Mouse (Mus musculus) heart, embryonic 15.5 days (tissue): ENCODE data around the gene Eml1. TPM values are rescaled to one million over a fixed set of nuclear protein-coding genes. Genes with fewer than 3 reads are reported as not detected.

Experiments
- ATAC-seq: fragments of 200-750 bp; cut with Nextera tagmentation; replicated peaks from 2 replicates; pipeline ENCODE4 v1.8.0; 2017; ENCODE audit warnings: low read depth, moderate TSS enrichment; ENCODE audit not compliant: insufficient number of reproducible peaks, insufficient read depth, low FRiP score
- H3K27ac ChIP-seq: fragments of 300-500 bp; sonication (generic); 2 replicates; pipeline ENCODE4 v1.5.1; 2015; ENCODE audit warnings: mild to moderate bottlenecking, inconsistent platforms
- H3K27me3 ChIP-seq: fragments of 300-500 bp; sonication (generic); 2 replicates; pipeline ENCODE4 v1.6.1; 2015; ENCODE audit warnings: inconsistent platforms
- H3K36me3 ChIP-seq: fragments of 300-500 bp; sonication (generic); 2 replicates; pipeline ENCODE4 v1.6.1; 2015; ENCODE audit warnings: mild to moderate bottlenecking, inconsistent platforms
- H3K4me1 ChIP-seq: fragments of 300-500 bp; sonication (generic); replicated peaks from 2 replicates; pipeline ENCODE4 v1.6.1; 2015; ENCODE audit warnings: inconsistent platforms
- H3K4me2 ChIP-seq: fragments of 300-500 bp; sonication (generic); 2 replicates; pipeline ENCODE4 v1.6.1; 2015; ENCODE audit warnings: inconsistent platforms, mild to moderate bottlenecking, moderate library complexity
- H3K4me3 ChIP-seq: fragments of 300-500 bp; sonication (generic); 2 replicates; pipeline ENCODE4 v1.5.1; 2015; ENCODE audit warnings: mild to moderate bottlenecking, inconsistent platforms
- H3K9ac ChIP-seq: fragments of 300-500 bp; sonication (generic); 2 replicates; pipeline ENCODE4 v1.6.1; 2015; ENCODE audit warnings: mild to moderate bottlenecking, inconsistent platforms
- H3K9me3 ChIP-seq: fragments of 300-500 bp; sonication (generic); replicated peaks from 2 replicates; pipeline ENCODE4 v1.6.1; 2016; ENCODE audit warnings: inconsistent platforms
- WGBS: fragments of 180-500 bp; shearing (Covaris S2); methylation state at CpG from one replicate; pipeline ENCODE4 v1.1.7; 2015; ENCODE audit warnings: mixed read lengths; 5-methylcytosine and 5-hydroxymethylcytosine counted together
- polyA plus RNA-seq: library from polyadenylated mRNA; unstranded; fragments of >200 nt; fragmentation: Nextera tagmentation; extraction: Ambion mirVana; gene quantifications from 2 replicates; pipeline ENCODE4 v1.2.1, GENCODE M21; 2015

Gene Eml1
- polyA plus RNA-seq, 1 experiment from 2014 or later = 62.5 TPM

DNA sequence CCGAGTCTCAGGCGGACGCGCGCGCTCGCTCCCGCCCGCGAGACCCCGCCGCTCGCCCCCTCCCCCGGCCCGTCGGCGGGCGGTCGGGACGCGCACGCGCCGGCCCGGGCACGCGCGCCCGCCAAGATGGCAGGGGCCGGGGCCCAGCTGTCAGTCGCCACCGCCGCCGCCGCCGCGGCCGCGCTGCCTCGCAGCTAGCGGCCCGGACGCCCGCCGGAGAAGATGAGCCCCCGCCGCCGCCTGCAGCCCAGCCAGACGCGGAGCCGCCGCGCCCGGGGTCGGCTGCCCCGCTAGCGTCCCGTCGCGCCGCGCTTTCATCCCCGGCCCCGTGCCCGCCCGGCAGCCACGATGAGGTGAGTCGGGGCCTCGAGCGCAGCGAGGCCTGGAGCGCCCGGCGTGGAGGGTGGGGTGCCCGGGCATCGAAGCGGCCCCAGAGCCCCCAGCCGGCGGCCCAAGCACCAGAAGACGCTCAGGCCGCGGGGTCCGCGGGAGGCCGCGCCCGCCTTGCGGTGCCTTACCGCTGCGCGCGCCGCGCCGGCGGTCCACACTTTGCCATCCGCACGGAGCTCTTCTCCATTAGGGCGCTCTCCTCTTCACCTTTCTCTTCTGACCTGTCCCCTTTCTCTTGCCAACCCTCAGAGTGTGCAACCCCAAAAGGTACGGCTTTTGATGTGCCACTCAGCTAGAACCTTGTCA lies 184.3 kb downstream of the Eml1 start:
- Histone ChIP-seq H3K9me3 (no peaks in the 10 kb centered on the region), H3K4me3 (peak overlapping the region; percentile 98), H3K27me3 (no peaks in the 10 kb centered on the region), H3K4me1 (peaks cover 26% of the 10 kb centered on the region), H3K36me3 (no peaks in the 10 kb centered on the region), H3K27ac (peak overlapping the region; percentile 86), H3K4me2 (peak overlapping the region; percentile 82), H3K9ac (peak overlapping the region; percentile 94)
- under 1% methylated on average over 81 of the region's 100 CpGs for WGBS
- peak; percentile 74 for ATAC-seq

DNA sequence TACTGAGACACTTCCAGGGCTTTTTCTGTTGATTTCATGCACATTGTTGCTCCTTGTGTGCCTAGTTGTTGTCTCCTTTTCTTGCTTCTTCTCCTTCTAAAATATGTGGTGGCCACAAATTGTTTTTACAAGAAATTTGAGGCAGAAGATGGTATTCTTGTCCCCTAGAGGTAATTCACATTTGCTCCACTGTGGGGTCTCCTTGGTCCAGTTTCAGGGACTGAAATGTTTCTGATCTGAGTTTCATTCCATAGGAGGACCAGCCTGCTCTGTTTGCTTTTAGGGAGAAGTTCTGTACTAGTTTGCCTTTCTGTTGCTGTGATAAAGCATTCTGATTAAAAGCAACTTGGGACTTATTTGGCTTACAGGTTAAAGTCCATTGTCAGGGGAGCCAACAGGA lies 187.4 kb downstream of the Eml1 start:
- Histone ChIP-seq H3K36me3 (no peaks in the 10 kb centered on the region), H3K9ac (no peak overlapping the region), H3K9me3 (no peaks in the 10 kb centered on the region), H3K27ac (no peak overlapping the region), H3K4me1 (peaks cover 19% of the 10 kb centered on the region), H3K27me3 (no peaks in the 10 kb centered on the region), H3K4me3 (no peak overlapping the region), H3K4me2 (no peak overlapping the region)
- no peak for ATAC-seq

- no peak overlapping the region for H3K4me2 ChIP-seq
- no peaks in the 10 kb centered on the region for H3K9me3 ChIP-seq
- WGBS = 71% methylated on average over 3 of the region's 3 CpGs
- H3K4me1 ChIP-seq = no peaks in the 10 kb centered on the region; the same call in none of the 2 replicates
- ATAC-seq = no peak
- H3K4me3 ChIP-seq = no peak overlapping the region
- H3K27me3 ChIP-seq = no peaks in the 10 kb centered on the region
- H3K36me3 ChIP-seq = no peaks in the 10 kb centered on the region
- H3K9ac ChIP-seq = no peak overlapping the region
- H3K27ac ChIP-seq = no peak overlapping the region
These were observed 192.5 kb downstream of the Eml1 start for GRCm38 (mm10) chr12:108563238-108563637.

- H3K4me2 ChIP-seq = no peak overlapping the region
These were observed 194.3 kb downstream of the Eml1 start for GRCm38 (mm10) chr12:108564910-108565506.

GRCm38 (mm10) chr12:108579156-108579871 lies 208.6 kb downstream of the Eml1 start:
- WGBS = 72% methylated on average over 7 of the region's 7 CpGs
- no peaks in the 10 kb centered on the region for H3K27me3 ChIP-seq
- no peak overlapping the region for H3K4me2 ChIP-seq
- no peak for ATAC-seq
- no peaks in the 10 kb centered on the region for H3K9me3 ChIP-seq
- H3K9ac ChIP-seq = no peak overlapping the region
- H3K27ac ChIP-seq = no peak overlapping the region
- H3K4me3 ChIP-seq = no peak overlapping the region
- H3K36me3 ChIP-seq = no peaks in the 10 kb centered on the region
- no peaks in the 10 kb centered on the region for H3K4me1 ChIP-seq

More at GRCm38 (mm10) chr12:108564910-108565506, 194.3 kb downstream of the Eml1 start:
- H3K9me3 ChIP-seq = no peaks in the 10 kb centered on the region
- H3K27ac ChIP-seq = no peak overlapping the region
- WGBS = 81% methylated on average over 12 of the region's 12 CpGs
- no peaks in the 10 kb centered on the region for H3K36me3 ChIP-seq
- ATAC-seq = no peak
- H3K4me1 ChIP-seq = no peaks in the 10 kb centered on the region; the same call in 1 of the 2 replicates
- no peaks in the 10 kb centered on the region for H3K27me3 ChIP-seq
- H3K4me3 ChIP-seq = no peak overlapping the region
- H3K9ac ChIP-seq = no peak overlapping the region

DNA sequence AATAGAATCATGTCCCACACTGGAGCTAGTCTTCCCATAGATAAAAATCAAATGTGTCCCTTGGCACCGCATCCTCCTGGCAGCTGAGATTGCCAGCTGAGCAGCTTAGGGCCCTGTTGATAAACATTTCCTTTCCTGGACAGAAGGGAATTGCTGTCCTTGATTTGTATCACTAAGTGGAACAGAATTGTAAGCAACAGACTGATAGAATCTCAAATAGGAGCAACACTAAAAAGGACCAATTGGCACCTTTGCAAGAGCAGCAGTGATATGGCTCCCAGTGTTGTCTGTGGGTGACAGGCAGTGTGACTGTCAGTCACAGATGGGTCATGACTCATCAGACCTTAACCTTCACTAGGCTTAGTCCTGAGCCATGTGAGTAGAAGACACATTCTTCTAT lies 213.0 kb downstream of the Eml1 start:
- no peak overlapping the region for H3K27ac ChIP-seq
- H3K9ac ChIP-seq = no peak overlapping the region
- no peaks in the 10 kb centered on the region for H3K9me3 ChIP-seq
- peaks cover 8% of the 10 kb centered on the region; the same call in 1 of the 2 replicates for H3K36me3 ChIP-seq
- H3K4me3 ChIP-seq = no peak overlapping the region
- H3K4me1 ChIP-seq = no peaks in the 10 kb centered on the region
- ATAC-seq = no peak
- H3K27me3 ChIP-seq = no peaks in the 10 kb centered on the region
- WGBS = 63% methylated on average over 1 of the region's 1 CpGs
- no peak overlapping the region for H3K4me2 ChIP-seq

Other genes starting within 250 kb of the Eml1 start
- gene Setd3, start 191.6 kb upstream of the Eml1 start, polyA plus RNA-seq = 70.6 and 74.4 TPM in 2 replicates
- 1.5 and 2.2 TPM in 2 replicates for gene Ccnk, start 191.4 kb upstream of the Eml1 start, polyA plus RNA-seq
- 4.7 and 5.7 TPM in 2 replicates for gene Ccdc85c, start 95.5 kb upstream of the Eml1 start, polyA plus RNA-seq
- gene Hhipl1, start 64.7 kb upstream of the Eml1 start, polyA plus RNA-seq = 1.0 TPM in 2 replicates
- 5.6 and 6.2 TPM in 2 replicates for gene Cyp46a1, start 36.6 kb upstream of the Eml1 start, polyA plus RNA-seq
- 33.8 and 43.2 TPM in 2 replicates for gene Evl, start 183.8 kb downstream of the Eml1 start, polyA plus RNA-seq